Mouse (Mus musculus) erythroblast, embryonic 14.5 days (primary cell): Measurements from ENCODE around the gene Ikbke.

Experiments used
- GATA1 ChIP-seq: IDR thresholded peaks from 2 replicates; pipeline ENCODE4 v1.6.1; 2012; ENCODE audit warnings: low read length, inconsistent platforms, mixed read lengths
- TAL1 ChIP-seq: IDR thresholded peaks from 3 replicates; pipeline ENCODE4 v1.6.1; 2012; ENCODE audit warnings: low read length, inconsistent platforms, mixed read lengths

DNA sequence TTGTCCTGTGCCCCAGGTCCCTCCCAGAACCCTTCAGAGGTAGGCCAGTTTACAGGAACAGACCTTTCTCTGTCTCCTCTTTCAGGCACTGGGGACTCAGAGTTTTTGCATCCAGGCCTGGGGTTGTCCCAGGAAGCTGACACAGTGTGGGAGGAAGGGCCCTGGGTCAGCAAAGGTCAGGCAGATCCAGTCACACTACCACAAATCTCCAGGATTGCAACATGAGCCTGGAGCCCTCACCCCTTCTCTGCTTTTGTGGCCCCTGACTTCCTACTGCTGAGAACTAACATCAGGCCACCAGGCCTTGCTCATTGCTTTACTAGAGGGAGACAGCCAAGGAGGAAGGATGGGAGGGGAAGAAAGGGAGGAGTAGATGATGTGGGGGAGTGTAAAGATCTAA lies 2.6 kb downstream of the Ikbke start:
- TF ChIP-seq GATA1: no peak
- TF ChIP-seq TAL1: no peak
